Mouse (Mus musculus) G1E (cell line): ENCODE measurements at regions not wholly inside any gene's neighbourhood (a gene's known extent, or its start where the extent isn't known, plus 50 kb on each side); places are given as distances from the start of the nearest gene placed in this dataset.

Experiments used
- CTCF ChIP-seq: IDR thresholded peaks from 2 replicates; pipeline ENCODE4 v1.5.1; 2012; ENCODE audit warnings: low read depth, low read length, inconsistent platforms, mixed read lengths
- GATA1 ChIP-seq: IDR thresholded peaks from 2 replicates; pipeline ENCODE4 v1.6.1; 2012; ENCODE audit warnings: borderline replicate concordance, low read length, inconsistent platforms, mixed read lengths
- GATA2 ChIP-seq: IDR thresholded peaks from 2 replicates; pipeline ENCODE4 v1.6.1; 2012; ENCODE audit warnings: low read depth, low read length, inconsistent platforms, borderline replicate concordance
- POLR2AphosphoS5 ChIP-seq: IDR thresholded peaks from 2 replicates; pipeline ENCODE4 v1.6.1; 2012; ENCODE audit warnings: low read depth, low read length, inconsistent platforms; ENCODE audit not compliant: insufficient replicate concordance
- TAL1 ChIP-seq: conservative IDR thresholded peaks from 2 replicates; pipeline ENCODE4 v1.6.1; 2012; ENCODE audit warnings: low read depth, low read length, inconsistent platforms, mixed read lengths

- no peak for TF ChIP-seq CTCF
- TF ChIP-seq POLR2AphosphoS5, result no peak
- TF ChIP-seq GATA1, result no peak
- no peak for TF ChIP-seq TAL1
- no peak for TF ChIP-seq GATA2
Observed at GRCm38 (mm10) chr12:32282371-32283163, 74.1 kb upstream of the Pik3cg start.
